Mouse (Mus musculus): ENCODE data around the gene Tprn.

Gene Tprn

GRCm38 (mm10) chr2:25310180-25310579 lies 47.8 kb downstream of the Tprn start:
- ChIA-PET CTCF (interaction anchor here in 3 of 4 experiments (0.5 to 2.9 kb wide), 7 partner anchors 17 to 82 kb away, joined by 3 to 16 read pairs (median 4); partner anchors contain the start of gene Tprn (in 1 of the 3)), POLR2A (interaction anchor here in 3 of 4 experiments (0.6 to 2.9 kb wide), 11 partner anchors 18 to 234 kb away, joined by 3 to 13 read pairs (median 4); partner anchors contain the start of genes AL732309.1 (in 1 of the 3), Anapc2 (in 1 of the 3), Man1b1 (in 1 of the 3) and Sapcd2 (in 1 of the 3))

- CTCF ChIA-PET = interaction anchor here (0.5 to 2.9 kb wide), 17 partner anchors 8 to 1823 kb away, joined by 3 to 16 read pairs (median 4); partner anchors contain the start of genes Anapc2 (in 1 of the 4), Ssna1 (in 1 of the 4) and Tprn (in 1 of the 4)
- POLR2A ChIA-PET = interaction anchor here in 3 of 4 experiments (0.6 to 2.9 kb wide), 26 partner anchors 9 to 236 kb away, joined by 3 to 13 read pairs (median 4); partner anchors contain the start of genes Anapc2 (in 2 of the 3), Ssna1 (in 2 of the 3), AL732309.1 (in 1 of the 3) and Man1b1 (in 1 of the 3)
These were observed 48.6 kb downstream of the Tprn start for GRCm38 (mm10) chr2:25310969-25311368.

- ChIA-PET POLR2A (interaction anchor here in 3 of 4 experiments (0.6 to 2.9 kb wide), 28 partner anchors 8 to 392 kb away, joined by 3 to 13 read pairs (median 4); partner anchors contain the start of genes Anapc2 (in 2 of the 3), Ssna1 (in 2 of the 3), AL732309.1 (in 1 of the 3) and Ehmt1 (in 1 of the 3)), CTCF (interaction anchor here (0.7 to 2.9 kb wide), 12 partner anchors 9 to 1822 kb away, joined by 3 to 16 read pairs (median 4); partner anchors contain the start of genes Anapc2 (in 1 of the 4) and Ssna1 (in 1 of the 4))
These were observed 49.1 kb downstream of the Tprn start for GRCm38 (mm10) chr2:25311491-25311891.

GRCm38 (mm10) chr2:25318119-25318966 lies 55.9 kb downstream of the Tprn start:
- CTCF ChIA-PET = interaction anchor here in 2 of 4 experiments (0.6 to 2.1 kb wide), 5 partner anchors 9 to 347 kb away, joined by 4 to 7 read pairs (median 5); no protein-coding TSS in a partner anchor

GRCm38 (mm10) chr2:25318971-25319773 lies 56.8 kb downstream of the Tprn start, which contains the start of gene Grin1:
Gene Grin1 (minus strand): TSS chr2:25319187.
- POLR2A ChIA-PET = interaction anchor here in 3 of 4 experiments (0.5 to 2.1 kb wide), 12 partner anchors 7 to 1188 kb away, joined by 3 to 6 read pairs (median 3); partner anchors contain the start of genes Anapc2 (in 1 of the 3), Lrrc26 (in 1 of the 3) and Ssna1 (in 1 of the 3)

More at GRCm38 (mm10) chr2:25318119-25318966, 55.9 kb downstream of the Tprn start:
- POLR2A ChIA-PET = interaction anchor here in 3 of 4 experiments (0.6 to 2.1 kb wide), 7 partner anchors 9 to 141 kb away, joined by 3 to 5 read pairs (median 3); partner anchors contain the start of genes Anapc2 (in 1 of the 3) and Ssna1 (in 1 of the 3)

More at GRCm38 (mm10) chr2:25318971-25319773, 56.8 kb downstream of the Tprn start, which contains the start of gene Grin1:
- CTCF ChIA-PET = interaction anchor here in 3 of 4 experiments (0.6 to 2.1 kb wide), 7 partner anchors 9 to 139 kb away, joined by 3 to 7 read pairs (median 4); partner anchors contain the start of gene Nrarp (in 1 of the 3)

All from embryonic stem cell, embryonic (primary cell).